Mouse (Mus musculus) spleen, adult 2 months (tissue): ENCODE measurements around the gene Poldip2.

Source experiments
- CTCF ChIP-seq: fragments of 200-500 bp; IDR thresholded peaks from 2 replicates; pipeline ENCODE4 v1.5.1; 2011; ENCODE audit warnings: mild to moderate bottlenecking, inconsistent platforms; ENCODE audit not compliant: insufficient read depth, insufficient read length, insufficient replicate concordance; ENCODE audit errors: extremely low read depth
- POLR2A ChIP-seq: fragments of 200-500 bp; IDR thresholded peaks from 2 replicates; pipeline ENCODE4 v1.6.1; 2011; ENCODE audit warnings: low read depth, low read length, inconsistent platforms

DNA sequence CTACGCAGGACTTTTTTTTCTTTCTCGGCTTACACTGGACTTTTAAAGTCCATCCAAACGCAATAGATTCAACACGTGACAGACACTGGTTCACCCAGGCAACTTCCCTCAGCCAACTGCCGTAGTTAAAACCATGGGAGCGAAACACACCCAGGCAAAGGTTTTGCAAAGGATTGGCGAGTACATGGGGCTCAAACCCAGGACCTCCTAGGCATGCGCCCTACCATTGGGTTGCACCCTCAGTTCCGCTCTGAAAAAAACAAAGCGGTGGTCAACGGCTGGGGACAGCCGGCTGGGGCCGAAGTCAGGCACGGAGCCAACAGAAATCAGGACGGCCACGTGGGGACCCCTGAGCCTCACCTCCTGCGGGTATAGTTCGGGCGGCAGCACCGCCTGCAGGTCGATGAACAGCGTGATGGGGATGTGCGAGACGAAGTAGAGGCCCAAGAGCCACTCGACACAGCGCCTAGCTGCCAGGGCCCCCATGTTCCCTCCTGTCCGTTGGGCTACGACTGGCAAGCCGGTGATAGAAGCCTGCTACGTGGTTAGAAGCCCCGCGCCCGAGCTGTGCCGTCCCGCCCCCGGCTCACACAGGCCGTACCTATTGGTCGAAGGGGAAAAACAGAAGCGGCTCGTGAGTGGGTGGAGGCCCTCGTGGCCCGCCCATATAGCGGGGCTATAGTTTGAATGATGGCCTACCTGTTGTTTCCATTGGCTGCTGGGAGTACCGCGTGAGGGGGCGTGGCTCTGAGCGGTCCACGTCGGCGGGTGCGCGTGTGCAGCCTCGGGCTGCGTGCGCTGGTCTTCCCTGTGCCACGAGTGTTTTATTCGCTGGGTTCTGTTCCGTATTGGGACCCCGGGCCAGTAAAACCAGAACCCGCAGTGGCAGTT lies 38.4 kb downstream of the Poldip2 start, which contains the start of gene Tmem97:
- TF ChIP-seq CTCF (no peak), POLR2A (peak; percentile 69; the same call in 1 of the 2 replicates)
